Mouse (Mus musculus) brain, embryonic 14.5 days (tissue): ENCODE results near the gene Zfp697.
"Not testable (repeated sequence)": the region's sequence is repeated elsewhere in the genome, so short reads cannot be mapped to it uniquely, and the experiment has no call there.

Experiments used
- CTCF ChIP-seq: fragments of 200-500 bp; IDR thresholded peaks from 2 replicates; pipeline ENCODE4 v1.5.1; 2012; ENCODE audit warnings: inconsistent platforms, mild to moderate bottlenecking, moderate library complexity, borderline replicate concordance; ENCODE audit not compliant: insufficient read depth, insufficient read length; ENCODE audit errors: extremely low read depth
- POLR2A ChIP-seq: fragments of 200-500 bp; IDR thresholded peaks from 2 replicates; pipeline ENCODE4 v1.6.1; 2012; ENCODE audit warnings: mild to moderate bottlenecking, inconsistent platforms, borderline replicate concordance; ENCODE audit not compliant: poor library complexity, insufficient read depth, insufficient read length, severe bottlenecking; ENCODE audit errors: extremely low read depth

- TF ChIP-seq CTCF, POLR2A: not testable (repeated sequence)
Measured at GRCm38 (mm10) chr3:98405877-98406276, 23.6 kb downstream of the Zfp697 start.
